Mouse (Mus musculus) urinary bladder, adult 2 months (tissue): Measurements from ENCODE around the gene 4930539E08Rik. TPM values are rescaled to one million over a fixed set of nuclear protein-coding genes. Genes with fewer than 3 reads are reported as not detected.

Source experiments
- DNase-seq: peaks from one replicate; pipeline ENCODE4 v3.0.0; 2022; ENCODE audit warnings: low spot score
- polyA plus RNA-seq: library from polyadenylated mRNA; depleted of rRNA; stranded (reverse); fragments of >200 nt; gene quantifications from 2 replicates; pipeline ENCODE4 v1.2.3, GENCODE M21; 2012; rRNA removed

Gene 4930539E08Rik
- 0.14 and 0.29 TPM in 2 replicates for polyA plus RNA-seq

DNA sequence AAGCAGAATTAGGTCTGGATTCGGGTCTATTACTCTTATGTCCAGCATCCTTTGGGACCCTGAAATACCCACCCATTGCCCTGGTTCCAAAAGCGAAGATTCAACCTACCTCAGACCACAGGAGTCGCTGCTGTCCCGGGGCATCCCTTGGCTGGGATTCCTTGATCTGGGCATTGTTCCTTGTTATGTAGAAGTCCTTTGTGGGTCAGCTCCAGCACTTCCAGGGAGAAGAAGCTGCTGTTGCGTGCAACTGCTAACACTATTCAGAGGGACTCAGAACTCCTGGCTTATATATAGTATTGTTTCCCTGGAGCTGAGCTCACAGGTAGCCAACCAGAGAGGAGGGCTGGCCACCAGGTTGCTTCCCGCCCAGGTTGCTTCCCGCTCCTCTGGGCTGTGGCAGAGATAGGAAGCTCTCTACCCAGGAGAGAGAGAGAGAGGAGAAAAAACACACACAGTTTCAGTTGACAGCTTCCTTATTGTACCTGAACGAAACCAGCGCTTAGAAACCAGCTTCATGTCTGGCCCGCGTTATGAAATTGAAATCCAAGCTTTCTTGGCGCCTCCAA is at the start of gene 4930539E08Rik:
Gene 4930539E08Rik (minus strand): TSS at position 265 of the 569 bp plus-strand sequence.
- DNase-seq = no peak

GRCm38 (mm10) chr17:28961596-28961995 is 46.5 kb upstream of the 4930539E08Rik start:
- DNase-seq = no peak

- DNase-seq = no peak
Measured at GRCm38 (mm10) chr17:28960597-28960996, 45.5 kb upstream of the 4930539E08Rik start.

GRCm38 (mm10) chr17:28954416-28954815 is 39.3 kb upstream of the 4930539E08Rik start:
- no peak for DNase-seq

- no peak for DNase-seq
Measured at GRCm38 (mm10) chr17:28953251-28953650, 38.1 kb upstream of the 4930539E08Rik start.

DNA sequence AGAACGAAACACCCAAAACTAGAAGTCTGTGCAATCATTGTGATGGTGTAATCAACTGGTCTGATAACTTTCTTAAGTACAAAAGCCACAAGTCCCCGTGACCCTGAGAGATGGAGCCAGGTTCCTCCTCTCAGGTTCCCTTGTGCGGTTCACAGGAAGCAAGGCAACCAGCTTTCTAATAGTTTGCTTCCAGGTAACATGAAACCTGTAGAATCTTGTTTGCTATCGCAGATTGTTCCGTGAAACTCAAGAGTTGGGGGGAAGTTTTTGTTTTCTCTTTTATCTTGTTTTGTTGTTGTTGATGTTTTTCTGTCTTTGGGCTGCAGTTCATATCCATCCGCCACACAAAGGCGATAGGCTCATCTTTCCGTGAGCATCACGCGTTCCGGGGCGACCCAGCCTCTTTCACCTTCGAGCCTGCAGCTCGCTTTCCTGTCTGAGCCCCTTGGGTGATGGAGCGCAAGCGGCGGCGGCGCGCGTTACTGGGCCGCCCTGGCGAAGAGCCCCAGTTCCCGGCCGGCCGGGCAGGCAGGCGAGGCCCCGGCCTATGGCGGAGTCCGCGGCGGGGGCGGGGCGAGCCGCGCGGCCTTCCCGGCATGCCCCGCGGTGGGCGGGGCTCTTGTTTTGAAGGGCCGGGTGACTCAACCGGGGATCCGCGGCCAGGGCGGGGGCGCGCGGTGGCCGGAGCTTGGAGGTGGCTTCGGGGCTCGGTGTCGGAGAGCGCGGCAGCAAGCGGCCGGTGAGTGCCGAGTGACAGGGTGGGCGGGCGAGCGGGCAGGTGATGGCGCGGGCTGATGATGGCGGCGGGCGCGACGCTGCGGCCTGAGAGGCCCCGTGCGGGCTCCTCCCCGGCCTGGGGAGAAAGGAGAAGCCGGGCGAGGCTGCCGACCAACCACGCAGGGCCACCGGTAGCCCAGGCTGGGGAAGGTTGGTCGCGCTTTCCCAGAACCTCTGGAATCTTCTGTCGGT is 37.0 kb upstream of the 4930539E08Rik start, which contains the start of gene Kctd20:
Gene Kctd20 (plus strand): TSS at position 120 of the 969 bp plus-strand sequence.
- DNase-seq = peak; percentile 97

GRCm38 (mm10) chr17:28950751-28951150 is 35.6 kb upstream of the 4930539E08Rik start:
- no peak for DNase-seq

DNA sequence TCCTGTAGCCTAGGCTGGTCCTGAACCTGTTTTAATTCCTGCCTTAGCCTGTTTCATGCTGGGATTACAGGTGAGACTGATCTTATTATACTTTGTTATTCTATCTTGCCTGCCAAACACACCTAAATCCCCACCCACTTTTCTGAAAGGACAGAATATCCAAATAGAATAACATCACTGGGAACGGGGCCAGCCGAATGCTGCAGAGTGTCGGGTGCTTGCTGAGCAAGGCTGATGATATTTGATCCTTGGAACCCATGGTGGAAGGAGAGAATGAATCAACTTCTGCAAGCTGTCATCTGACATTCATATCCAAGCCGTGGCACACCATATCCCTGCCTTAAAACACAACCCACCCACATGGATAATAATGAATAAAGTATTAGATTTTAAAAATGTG is 33.5 kb upstream of the 4930539E08Rik start:
- DNase-seq = no peak

GRCm38 (mm10) chr17:28947011-28947939 is 32.2 kb upstream of the 4930539E08Rik start:
- DNase-seq = no peak

- no peak for DNase-seq
Measured at GRCm38 (mm10) chr17:28944481-28944880, 29.4 kb upstream of the 4930539E08Rik start.

DNA sequence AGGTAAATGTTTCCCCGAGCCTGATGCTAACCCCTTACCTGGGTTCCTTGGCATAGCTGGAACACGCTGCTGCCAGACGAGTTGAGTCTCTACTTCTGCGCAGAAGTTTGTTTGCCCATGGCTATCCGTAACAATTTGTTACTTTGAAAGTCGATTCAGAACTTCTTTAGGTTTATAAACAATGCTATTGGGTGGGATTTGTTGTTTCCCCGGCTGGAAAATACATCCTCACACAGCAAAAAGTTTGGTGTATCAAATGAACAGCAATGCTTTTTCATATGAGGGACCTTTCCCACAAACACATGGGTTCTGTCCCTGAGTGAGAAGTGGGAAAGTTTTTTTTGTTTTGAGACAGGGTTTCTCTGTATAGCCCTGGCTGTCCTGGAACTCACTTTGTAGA is 28.6 kb upstream of the 4930539E08Rik start, which contains the start of gene Pxt1:
Gene Pxt1 (minus strand): TSS at position 101 of the 400 bp plus-strand sequence.
- no peak for DNase-seq

GRCm38 (mm10) chr17:28942101-28942500 is 27.0 kb upstream of the 4930539E08Rik start:
- DNase-seq = no peak

DNA sequence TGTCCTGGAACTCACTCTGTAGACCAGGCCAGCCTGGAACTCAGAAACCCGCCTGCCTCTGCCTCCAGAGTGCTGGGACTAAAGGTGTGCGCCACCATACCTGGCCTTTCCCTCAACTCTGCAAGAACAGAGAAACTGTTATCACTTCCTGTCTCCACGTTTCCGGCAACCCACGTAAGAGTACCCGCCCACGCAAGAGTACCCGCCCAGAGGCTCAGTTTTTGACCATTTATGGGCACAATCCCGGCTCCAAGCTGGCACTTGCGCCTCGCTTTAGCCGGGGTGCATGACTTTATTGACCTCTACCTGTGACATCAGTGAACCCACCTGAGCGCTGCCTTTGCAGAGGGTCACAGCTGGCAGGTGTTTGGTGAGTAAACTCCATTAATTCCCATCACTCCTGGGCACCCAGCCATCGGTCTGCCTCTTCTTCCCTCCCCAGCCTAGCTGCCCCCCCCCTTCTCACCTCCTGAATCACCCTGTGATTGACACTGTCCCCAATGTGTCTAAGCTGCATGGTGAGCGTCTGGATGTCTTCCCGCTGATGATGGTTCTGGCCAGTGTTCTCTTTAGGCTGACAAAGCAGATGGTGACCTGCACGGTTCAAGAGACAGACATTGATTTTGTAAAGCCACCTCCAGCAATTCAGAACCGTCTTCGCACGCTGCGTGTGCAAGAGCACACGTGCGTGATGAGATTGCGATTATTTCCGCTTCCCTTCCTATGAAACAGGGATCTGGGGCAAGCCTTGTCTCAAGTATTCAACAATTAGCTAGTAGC is 25.8 kb upstream of the 4930539E08Rik start:
- DNase-seq = no peak

GRCm38 (mm10) chr17:28936622-28937345 is 21.7 kb upstream of the 4930539E08Rik start:
- DNase-seq = no peak

GRCm38 (mm10) chr17:28936133-28936532 is 21.0 kb upstream of the 4930539E08Rik start:
- no peak for DNase-seq

GRCm38 (mm10) chr17:28934120-28934916 is 19.2 kb upstream of the 4930539E08Rik start:
- no peak for DNase-seq

- DNase-seq = no peak
Measured at GRCm38 (mm10) chr17:28932274-28932673, 17.1 kb upstream of the 4930539E08Rik start.

DNA sequence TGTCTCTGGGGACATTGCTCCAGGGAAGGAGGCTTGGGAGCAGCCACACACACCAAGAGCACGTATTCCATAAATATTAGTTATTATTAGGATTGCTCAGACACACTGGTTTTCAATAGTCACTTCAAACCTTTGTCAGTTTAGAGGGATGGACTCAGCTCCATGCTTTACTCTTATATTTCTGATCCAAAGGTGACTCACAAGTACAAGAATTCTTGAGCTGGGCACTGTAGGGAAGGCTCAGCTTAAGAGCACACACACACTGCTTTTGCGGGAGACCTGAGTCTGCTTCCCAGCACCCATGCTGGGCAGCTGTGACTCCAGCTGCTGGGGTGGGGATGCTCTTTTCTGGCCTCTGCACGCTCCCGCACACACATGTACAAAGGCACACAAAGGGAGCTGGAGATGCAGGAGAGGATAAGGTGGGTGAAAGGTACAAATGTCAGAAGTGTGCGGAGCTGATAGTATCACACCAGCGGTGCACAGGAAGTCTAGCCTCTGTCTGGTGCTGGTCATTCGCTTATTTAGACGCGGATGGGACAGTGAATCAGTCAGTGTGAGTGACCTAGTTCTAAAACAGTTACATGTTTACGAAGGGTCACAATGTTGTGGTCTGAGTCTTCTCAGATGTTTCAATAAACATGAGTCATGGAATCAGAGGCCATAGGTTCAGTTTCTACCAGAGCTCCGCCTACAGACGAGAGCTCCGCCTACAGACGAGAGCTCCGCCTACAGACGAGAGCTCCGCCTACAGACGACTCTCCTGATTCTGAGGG is 16.5 kb upstream of the 4930539E08Rik start:
- no peak for DNase-seq
